Mouse (Mus musculus): ENCODE results near the gene Pagr1a.

DNA sequence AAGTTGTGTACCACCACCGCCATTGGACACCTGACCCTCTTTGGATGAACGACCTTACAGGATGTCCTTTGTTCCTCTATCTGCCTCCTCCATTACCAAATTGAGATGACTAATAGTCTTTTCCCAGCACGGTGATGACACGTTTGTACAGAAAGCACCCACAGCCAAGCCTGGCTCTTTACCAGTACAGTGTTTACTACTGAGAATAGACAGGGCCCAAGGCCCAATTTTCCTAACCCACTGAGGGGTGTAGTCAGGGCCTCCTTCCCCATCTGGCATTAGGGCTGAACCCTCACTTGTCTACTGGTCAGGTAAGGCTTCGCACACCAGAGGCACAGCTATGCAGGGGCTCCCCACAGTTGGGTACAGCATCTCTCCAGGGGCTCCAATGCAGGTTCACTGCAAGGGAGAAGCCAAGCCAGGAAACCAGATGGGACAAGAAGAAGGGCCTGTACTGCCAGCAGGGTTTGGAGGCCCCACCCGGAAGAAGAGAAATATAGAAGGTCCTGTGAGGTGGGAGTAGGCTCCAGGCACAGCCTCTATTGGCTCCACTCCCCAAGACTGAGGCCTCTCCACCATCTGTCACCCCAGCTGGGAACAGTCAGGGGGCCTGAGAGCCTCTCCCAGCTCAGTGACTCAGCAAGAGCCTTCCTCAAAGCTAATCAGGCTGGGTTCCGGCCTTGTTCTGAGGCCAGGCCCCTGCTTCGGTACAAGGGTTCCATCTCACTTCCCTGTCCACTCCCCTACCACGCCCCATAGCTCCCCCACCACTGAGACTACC, 8.7 kb downstream of the Pagr1a start:
- TF ChIP-seq USF1 (IDR thresholded peaks at IDR 0.05; ENCODE audit: low read depth) (no peak), POLR2A (IDR thresholded peaks at IDR 0.05; ENCODE audit: insufficient read length, low read depth) (peak; percentile 31)

Measured in myocyte (in vitro differentiated cells).